Mouse (Mus musculus) liver, postnatal 0 days (tissue): ENCODE measurements around the gene Lmtk3. TPM values are rescaled to one million over a fixed set of nuclear protein-coding genes. Genes with fewer than 3 reads are reported as not detected.

Experiments used
- ATAC-seq: fragments of 200-750 bp; cut with Nextera tagmentation; 2 replicates; pipeline ENCODE4 v1.8.0; 2017; ENCODE audit warnings: mild to moderate bottlenecking, moderate library complexity
- DNase-seq: peaks from one replicate; pipeline ENCODE4 v3.0.0-alpha.2; 2016
- H3K27ac ChIP-seq: fragments of 300-500 bp; sonication (generic); 2 replicates; pipeline ENCODE4 v1.5.1; 2014; ENCODE audit warnings: antibody characterized with exemption, moderate library complexity, mild to moderate bottlenecking, low read depth
- H3K27me3 ChIP-seq: fragments of 300-500 bp; sonication (generic); 2 replicates; pipeline ENCODE4 v1.6.1; 2014; ENCODE audit warnings: low read length, control low read depth, mixed read lengths; ENCODE audit not compliant: insufficient read depth
- H3K36me3 ChIP-seq: fragments of 300-500 bp; sonication (generic); replicated peaks from 2 replicates; pipeline ENCODE4 v1.6.1; 2014; ENCODE audit warnings: mild to moderate bottlenecking, control low read depth, low read length, moderate library complexity, mixed read lengths; ENCODE audit not compliant: insufficient read depth
- H3K4me1 ChIP-seq: fragments of 300-500 bp; sonication (generic); 2 replicates; pipeline ENCODE4 v1.6.1; 2014; ENCODE audit warnings: antibody characterized with exemption, mild to moderate bottlenecking, control low read depth; ENCODE audit not compliant: insufficient read depth
- H3K4me2 ChIP-seq: fragments of 300-500 bp; sonication (generic); 2 replicates; pipeline ENCODE4 v1.6.1; 2014; ENCODE audit warnings: low read depth, mild to moderate bottlenecking, low read length, moderate library complexity, mixed read lengths
- H3K4me3 ChIP-seq: fragments of 300-500 bp; sonication (generic); 2 replicates; pipeline ENCODE4 v1.5.1; 2014; ENCODE audit warnings: low read depth, low read length
- H3K9ac ChIP-seq: fragments of 300-500 bp; sonication (generic); replicated peaks from 2 replicates; pipeline ENCODE4 v1.6.1; 2014; ENCODE audit warnings: mild to moderate bottlenecking, moderate library complexity
- H3K9me3 ChIP-seq: fragments of 300-500 bp; sonication (generic); 2 replicates; pipeline ENCODE4 v1.6.1; 2016; ENCODE audit warnings: mild to moderate bottlenecking, control low read depth, low read length, mixed read lengths
- CTCF ChIP-seq: sonication (generic); IDR thresholded peaks from 2 replicates; pipeline ENCODE4 v1.5.1; 2016; ENCODE audit warnings: antibody characterized with exemption, low read depth
- EP300 ChIP-seq: IDR thresholded peaks from 2 replicates; pipeline ENCODE4 v1.6.1; 2016; ENCODE audit warnings: antibody characterized with exemption, low read depth, mild to moderate bottlenecking
- WGBS: fragments of 180-500 bp; shearing (Covaris S2); extraction: QIAGEN DNeasy Blood & Tissue Kit; methylation state at CpG from one replicate; pipeline ENCODE4 v1.1.7; 2014; ENCODE audit not compliant: insufficient replicate concordance; 5-methylcytosine and 5-hydroxymethylcytosine counted together
- polyA plus RNA-seq: library from polyadenylated mRNA; unstranded; fragments of >200 nt; fragmentation: Nextera tagmentation; extraction: Ambion mirVana; gene quantifications from 2 replicates; pipeline ENCODE4 v1.2.1, GENCODE M21; 2015

Lmtk3 gene
- polyA plus RNA-seq, 1 experiment from 2014 or later, result not detected

DNA sequence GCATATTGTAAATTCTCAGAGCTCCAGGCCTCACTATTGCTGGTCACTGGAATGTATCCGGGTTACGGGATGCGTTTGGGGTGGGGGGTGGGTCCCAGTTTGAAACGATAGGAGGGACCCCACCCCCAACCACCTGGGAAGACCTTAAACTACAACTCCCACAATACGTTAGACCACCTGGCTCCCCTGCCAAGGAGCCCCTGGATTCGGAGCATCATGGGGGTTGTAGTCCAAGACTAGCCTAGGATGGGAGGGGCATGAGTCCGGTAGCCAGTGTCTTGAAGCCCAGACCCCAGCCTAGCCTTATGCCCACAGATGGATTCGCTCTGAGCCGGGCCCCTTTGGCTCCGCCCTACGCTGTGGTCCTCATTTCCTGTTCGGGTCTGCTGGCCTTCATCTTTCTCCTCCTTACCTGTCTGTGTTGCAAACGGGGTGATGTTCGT, 2.6 kb downstream of the Lmtk3 start:
- Histone ChIP-seq H3K27me3 (peaks cover 54% of the 10 kb centered on the region), H3K4me2 (no peak overlapping the region)
- no peak for ATAC-seq

DNA sequence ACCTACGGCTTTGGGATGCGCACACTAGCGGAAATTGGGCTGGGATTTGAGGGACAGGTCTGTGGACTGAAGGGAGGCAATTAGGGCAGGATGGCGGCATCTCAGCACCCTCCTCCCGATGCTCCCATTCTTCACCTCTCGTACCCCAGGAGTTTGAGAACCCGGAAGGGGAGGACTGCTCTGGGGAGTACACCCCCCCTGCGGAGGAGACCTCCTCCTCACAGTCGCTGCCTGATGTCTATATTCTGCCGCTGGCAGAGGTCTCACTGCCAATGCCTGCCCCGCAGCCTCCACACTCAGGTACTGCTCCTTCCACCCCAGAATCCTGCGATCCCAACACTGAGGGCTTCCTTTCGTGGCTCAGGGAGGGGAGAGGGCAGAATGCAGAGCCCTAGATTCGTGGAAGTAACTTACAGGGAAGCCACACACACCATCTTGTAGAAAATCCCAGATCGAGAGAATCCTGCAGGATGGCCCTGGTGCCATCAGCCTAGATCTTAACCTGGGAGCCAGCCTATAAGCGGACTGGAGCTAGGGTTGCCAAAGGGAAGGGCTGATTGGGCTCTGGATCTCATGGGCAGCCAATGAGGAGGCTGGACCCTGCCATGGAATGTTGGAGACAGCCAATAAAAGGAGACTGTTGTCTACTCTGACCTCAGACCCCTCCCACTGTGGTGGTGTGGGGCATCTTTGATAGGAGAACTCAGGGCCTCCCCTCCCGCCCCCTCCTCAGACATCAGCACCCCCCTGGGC, 3.3 kb downstream of the Lmtk3 start:
- Histone ChIP-seq H3K36me3 (no peaks in the 10 kb centered on the region), H3K4me1 (peaks cover 11% of the 10 kb centered on the region; the same call in 1 of the 2 replicates), H3K27ac (no peak overlapping the region), H3K4me3 (no peak overlapping the region), H3K4me2 (no peak overlapping the region), H3K27me3 (peaks cover 54% of the 10 kb centered on the region), H3K9ac (no peak overlapping the region), H3K9me3 (no peaks in the 10 kb centered on the region)
- WGBS, result 9% methylated on average over 16 of the region's 17 CpGs
- no peak for TF ChIP-seq EP300
- no peak for TF ChIP-seq CTCF
- ATAC-seq (0 out of 2 replicates have a peak, but pooled peaks have one; percentile 11), DNase-seq (no peak)

More for the DNA sequence above, 2.6 kb downstream of the Lmtk3 start:
- no peaks in the 10 kb centered on the region for H3K9me3 ChIP-seq
- no peaks in the 10 kb centered on the region for H3K36me3 ChIP-seq
- no peak overlapping the region for H3K9ac ChIP-seq
- WGBS, result 3% methylated on average over 14 of the region's 14 CpGs
- no peak for TF ChIP-seq EP300
- no peak for TF ChIP-seq CTCF
- no peak for DNase-seq
- H3K27ac ChIP-seq, result no peak overlapping the region
- H3K4me3 ChIP-seq, result no peak overlapping the region
- peaks cover 11% of the 10 kb centered on the region; the same call in 1 of the 2 replicates for H3K4me1 ChIP-seq

DNA sequence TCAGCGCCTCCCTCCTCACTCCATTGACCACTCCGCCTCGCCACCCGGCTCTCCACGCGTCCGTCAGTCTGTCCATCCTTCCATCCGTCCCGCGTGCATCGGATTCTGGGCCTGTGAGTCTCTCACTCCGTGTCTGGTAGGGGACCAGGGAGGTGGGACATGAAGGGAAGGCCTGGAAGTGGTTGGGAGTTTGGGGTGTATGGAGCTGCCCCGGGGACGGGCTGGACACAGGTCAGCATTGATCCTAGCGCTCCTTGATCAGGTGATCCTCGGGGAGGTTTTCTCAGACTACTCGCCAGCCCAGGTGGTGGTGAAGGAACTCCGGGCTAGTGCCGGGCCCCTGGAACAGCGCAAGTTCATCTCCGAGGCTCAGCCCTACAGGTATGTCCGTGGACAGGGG, 4.1 kb downstream of the Lmtk3 start:
- ATAC-seq (no peak), DNase-seq (no peak)
- H3K9ac ChIP-seq, result no peak overlapping the region
- no peak overlapping the region for H3K4me2 ChIP-seq
- no peak overlapping the region for H3K4me3 ChIP-seq
- peaks cover 11% of the 10 kb centered on the region; the same call in 1 of the 2 replicates for H3K4me1 ChIP-seq
- no peaks in the 10 kb centered on the region for H3K36me3 ChIP-seq
- no peak for TF ChIP-seq EP300
- 77% methylated on average over 22 of the region's 22 CpGs for WGBS
- H3K9me3 ChIP-seq, result no peaks in the 10 kb centered on the region
- peaks cover 48% of the 10 kb centered on the region for H3K27me3 ChIP-seq
- no peak overlapping the region for H3K27ac ChIP-seq

DNA sequence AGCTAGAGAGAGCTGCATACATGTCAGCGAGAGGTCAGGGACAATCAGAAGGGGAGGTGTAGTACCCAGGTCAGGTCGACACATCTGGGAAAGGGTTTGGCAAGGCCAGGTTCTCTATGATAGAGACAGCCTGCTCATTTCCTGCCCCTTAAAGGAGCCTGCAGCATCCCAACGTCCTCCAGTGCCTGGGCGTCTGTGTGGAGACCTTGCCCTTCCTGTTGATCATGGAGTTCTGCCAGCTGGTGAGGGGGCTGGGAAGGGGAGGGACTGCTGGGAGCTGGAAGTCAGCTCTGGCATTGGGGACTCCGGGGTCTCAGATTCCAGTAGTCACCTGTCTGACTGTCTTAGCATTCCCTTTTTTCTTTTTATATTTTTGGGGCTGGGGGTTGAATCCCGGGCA, 7.2 kb downstream of the Lmtk3 start:
- ATAC-seq, result no peak
- peaks cover 31% of the 10 kb centered on the region for H3K27me3 ChIP-seq

DNA sequence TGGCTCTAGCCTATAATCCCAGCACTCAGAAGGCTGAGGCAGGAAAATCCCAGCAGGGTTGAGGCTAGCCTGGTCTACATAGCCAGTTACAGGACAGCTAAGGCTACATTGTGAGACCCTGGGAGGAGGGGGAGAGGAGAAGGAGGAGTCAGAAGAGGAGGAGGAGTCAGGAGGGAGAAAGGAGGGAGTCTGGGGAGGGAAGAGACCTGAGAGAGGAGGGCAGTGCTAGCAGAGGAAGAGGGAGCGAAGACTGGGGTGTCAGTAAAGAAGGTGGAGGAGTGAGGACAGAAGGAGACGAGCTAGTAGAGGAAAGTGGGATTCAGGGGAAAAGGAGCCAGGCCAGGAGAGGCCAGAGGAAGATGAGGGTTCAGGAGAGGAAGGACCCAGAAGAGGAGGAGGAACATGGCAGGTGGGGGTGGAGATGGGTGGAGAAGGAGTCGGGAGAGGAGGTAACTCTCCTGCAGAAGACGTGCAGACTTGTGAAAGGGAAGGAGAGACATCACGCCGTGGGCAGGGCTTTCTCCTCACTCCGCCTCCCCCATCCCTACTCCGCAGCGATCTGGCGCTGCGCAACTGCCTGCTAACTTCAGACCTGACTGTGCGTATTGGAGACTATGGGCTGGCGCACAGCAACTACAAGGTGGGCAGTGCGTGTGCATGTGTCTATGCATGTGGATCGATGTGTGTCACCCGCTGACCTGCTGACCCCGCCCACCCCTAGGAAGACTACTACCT, 8.4 kb downstream of the Lmtk3 start:
- H3K4me3 ChIP-seq, result no peak overlapping the region
- ATAC-seq, result no peak
- WGBS, result 61% methylated on average over 17 of the region's 17 CpGs
- peaks cover 22% of the 10 kb centered on the region for H3K27me3 ChIP-seq
- H3K27ac ChIP-seq, result no peak overlapping the region
- no peaks in the 10 kb centered on the region for H3K9me3 ChIP-seq
- TF ChIP-seq CTCF (no peak), EP300 (no peak)
- H3K36me3 ChIP-seq, result no peaks in the 10 kb centered on the region
- DNase-seq, result no peak
- H3K4me1 ChIP-seq, result peaks cover 4% of the 10 kb centered on the region; the same call in 1 of the 2 replicates
- H3K9ac ChIP-seq, result no peak overlapping the region
- no peak overlapping the region for H3K4me2 ChIP-seq

More for the DNA sequence above, 7.2 kb downstream of the Lmtk3 start:
- no peak for DNase-seq
- TF ChIP-seq CTCF (no peak), EP300 (no peak)
- no peaks in the 10 kb centered on the region for H3K36me3 ChIP-seq
- no peak overlapping the region for H3K4me2 ChIP-seq
- H3K4me3 ChIP-seq, result no peak overlapping the region
- no peaks in the 10 kb centered on the region for H3K9me3 ChIP-seq
- no peak overlapping the region for H3K9ac ChIP-seq
- no peak overlapping the region for H3K27ac ChIP-seq
- WGBS, result 46% methylated on average over 6 of the region's 6 CpGs
- H3K4me1 ChIP-seq, result peaks cover 4% of the 10 kb centered on the region; the same call in 1 of the 2 replicates

DNA sequence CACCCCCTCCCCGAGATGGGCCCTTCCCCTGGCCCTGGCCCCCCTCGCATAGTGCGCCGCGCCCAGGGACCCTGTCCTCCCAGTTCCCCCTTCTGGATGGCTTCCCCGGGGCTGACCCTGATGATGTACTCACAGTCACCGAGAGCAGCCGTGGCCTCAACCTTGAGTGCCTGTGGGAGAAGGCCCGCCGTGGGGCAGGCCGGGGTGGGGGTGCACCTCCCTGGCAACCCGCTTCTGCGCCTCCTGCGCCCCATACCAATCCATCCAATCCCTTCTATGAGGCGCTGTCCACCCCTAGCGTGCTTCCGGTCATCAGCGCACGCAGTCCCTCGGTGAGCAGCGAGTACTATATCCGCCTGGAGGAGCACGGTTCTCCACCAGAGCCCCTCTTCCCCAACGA, 9.7 kb downstream of the Lmtk3 start:
- no peaks in the 10 kb centered on the region for H3K9me3 ChIP-seq
- no peak overlapping the region for H3K9ac ChIP-seq
- DNase-seq, result no peak
- TF ChIP-seq CTCF (no peak), EP300 (no peak)
- H3K36me3 ChIP-seq, result no peaks in the 10 kb centered on the region
- ATAC-seq, result no peak
- H3K4me2 ChIP-seq, result no peak overlapping the region
- H3K4me1 ChIP-seq, result peaks cover 12% of the 10 kb centered on the region; the same call in 1 of the 2 replicates
- H3K27ac ChIP-seq, result no peak overlapping the region
- 79% methylated on average over 24 of the region's 24 CpGs for WGBS
- no peak overlapping the region for H3K4me3 ChIP-seq
- H3K27me3 ChIP-seq, result peaks cover 26% of the 10 kb centered on the region
